Mouse (Mus musculus) layer of hippocampus, adult 2 months (tissue): ENCODE measurements around the gene Rfx3. TPM values are rescaled to one million over a fixed set of nuclear protein-coding genes. Genes with fewer than 3 reads are reported as not detected.
A peak's percentile ranks its signal among the peaks of the same experiment; 100 is the strongest.

ENCODE experiments used
- DNase-seq, 2 experiments: peaks; one replicate each; pipeline ENCODE4 v3.0.0; 2022; ENCODE audit warnings: low spot score in 2 of 2
- H3K27ac ChIP-seq: fragments of 200-600 bp; 2 replicates; pipeline ENCODE4 v1.8.1; 2022
- H3K4me3 ChIP-seq: fragments of 200-600 bp; 2 replicates; pipeline ENCODE4 v1.8.1; 2022; ENCODE audit warnings: mild to moderate bottlenecking
- CTCF ChIP-seq: fragments of 200-600 bp; conservative IDR thresholded peaks from 2 replicates; pipeline ENCODE4 v1.8.1; 2022; ENCODE audit warnings: antibody characterized with exemption, mild to moderate bottlenecking, moderate library complexity
- long read RNA-seq, 2 experiments: library from polyadenylated mRNA; stranded (forward); transcript quantifications; one replicate each; pipeline ENCODE4 v2.0.0; 2021; ENCODE audit warnings: borderline mapping rate in 2 of 2
- total RNA-seq, 2 experiments: library from RNA; stranded (reverse); gene quantifications; 2 replicates each; pipeline ENCODE4 v1.2.3; 2021

Rfx3 gene
- 100 to 1,000 TPM; 142 to 150 TPM for total RNA-seq
- long read RNA-seq, experiment 1, partial matches to known transcripts = 0 of 8 reads
- long read RNA-seq, experiment 1, other reads (novel, unspliced or antisense) = 8 of 8 reads
- long read RNA-seq, experiment 2, partial matches to known transcripts = 1 of 16 reads
- long read RNA-seq, experiment 2, other reads (novel, unspliced or antisense) = 15 of 16 reads

- no peak for TF ChIP-seq CTCF
- Histone ChIP-seq H3K4me3 (peak within 1 kb of the TSS; percentile 73), H3K27ac (peak within 1 kb of the TSS; percentile 100)
- peak; percentile 41 to 85 for DNase-seq
Measured at GRCm38 (mm10) chr19:28010471-28011395, at the start of gene Rfx3. Gene Rfx3 (minus strand): TSS chr19:28011166.

GRCm38 (mm10) chr19:28052058-28052457, 41.1 kb upstream of the Rfx3 start:
- TF ChIP-seq CTCF = no peak
- H3K27ac ChIP-seq = no peak overlapping the region
- no peak overlapping the region for H3K4me3 ChIP-seq
- DNase-seq = no peak

- no peak for TF ChIP-seq CTCF
- no peak overlapping the region for H3K27ac ChIP-seq
- DNase-seq = no peak
- H3K4me3 ChIP-seq = no peak overlapping the region
Measured at GRCm38 (mm10) chr19:28051571-28051970, 40.6 kb upstream of the Rfx3 start.

- no peak overlapping the region for H3K4me3 ChIP-seq
- no peak for DNase-seq
- TF ChIP-seq CTCF = no peak
- H3K27ac ChIP-seq = no peak overlapping the region
Measured at GRCm38 (mm10) chr19:28049280-28049679, 38.3 kb upstream of the Rfx3 start.

GRCm38 (mm10) chr19:28046806-28047205, 35.8 kb upstream of the Rfx3 start:
- peak overlapping the region; percentile 84; the same call in 1 of the 2 replicates for H3K27ac ChIP-seq
- TF ChIP-seq CTCF = no peak

GRCm38 (mm10) chr19:28044950-28045349, 34.0 kb upstream of the Rfx3 start:
- peak; percentile 11 to 52 for DNase-seq
- no peak overlapping the region for H3K4me3 ChIP-seq
- TF ChIP-seq CTCF = no peak
- peak overlapping the region; percentile 84 for H3K27ac ChIP-seq

More at GRCm38 (mm10) chr19:28046806-28047205, 35.8 kb upstream of the Rfx3 start:
- no peak for DNase-seq
- H3K4me3 ChIP-seq = no peak overlapping the region

- H3K27ac ChIP-seq = peak overlapping the region; percentile 100
- DNase-seq = peak; percentile 26 to 56
- no peak for TF ChIP-seq CTCF
- peak overlapping the region; percentile 73 for H3K4me3 ChIP-seq
Measured at GRCm38 (mm10) chr19:28011718-28012499, 943 bp upstream of the Rfx3 start.

- DNase-seq = peak; percentile 96 to 97
- TF ChIP-seq CTCF = no peak
- Histone ChIP-seq H3K4me3 (peak overlapping the region; percentile 73), H3K27ac (peak overlapping the region; percentile 100)
Measured at GRCm38 (mm10) chr19:28011396-28011717, 391 bp upstream of the Rfx3 start.

- H3K4me3 ChIP-seq = peak overlapping the region; percentile 73
- TF ChIP-seq CTCF = no peak
- peak overlapping the region; percentile 100 for H3K27ac ChIP-seq
- peak; percentile 35 to 44 for DNase-seq
Measured at GRCm38 (mm10) chr19:28009587-28010281, 1.2 kb downstream of the Rfx3 start.

- TF ChIP-seq CTCF = no peak
- no peak for DNase-seq
- Histone ChIP-seq H3K4me3 (peak overlapping the region; percentile 27; the same call in 1 of the 2 replicates), H3K27ac (peak overlapping the region; percentile 100; the same call in 1 of the 2 replicates)
Measured at GRCm38 (mm10) chr19:28004190-28004589, 6.8 kb downstream of the Rfx3 start.

- peak; percentile 31 to 63 for DNase-seq
- TF ChIP-seq CTCF = no peak
- H3K27ac ChIP-seq = peak overlapping the region; percentile 100
- peak overlapping the region; percentile 27; the same call in 1 of the 2 replicates for H3K4me3 ChIP-seq
Measured at GRCm38 (mm10) chr19:28003474-28003873, 7.5 kb downstream of the Rfx3 start.

GRCm38 (mm10) chr19:28002708-28003107, 8.3 kb downstream of the Rfx3 start:
- DNase-seq = no peak
- no peak overlapping the region; the same call in 1 of the 2 replicates for H3K4me3 ChIP-seq
- peak overlapping the region; percentile 32; the same call in 1 of the 2 replicates for H3K27ac ChIP-seq
- no peak for TF ChIP-seq CTCF
